Mouse (Mus musculus) monocyte, adult 5-6 weeks (primary cell): ENCODE results near the gene Spon1. TPM values are rescaled to one million over a fixed set of nuclear protein-coding genes. Genes with fewer than 3 reads are reported as not detected.
A peak's percentile ranks its signal among the peaks of the same experiment; 100 is the strongest.

Experiments used
- ATAC-seq: fragments of 153-309, 156-312 bp; replicated peaks from 2 replicates; pipeline ENCODE4 v1.8.0; 2017; ENCODE audit warnings: mild to moderate bottlenecking; ENCODE audit not compliant: low TSS enrichment, insufficient number of reproducible peaks, severe bottlenecking, poor library complexity, low FRiP score
- total RNA-seq: library from RNA; stranded (forward); fragments of 200-1000, 200-491, 200-594 nt; gene quantifications from 3 replicates; pipeline ENCODE4 v1.2.3, GENCODE M21; 2017

The Spon1 gene
- total RNA-seq: 0.10 to 0.11 TPM in 2 of 3 replicates, not detected in the other

DNA sequence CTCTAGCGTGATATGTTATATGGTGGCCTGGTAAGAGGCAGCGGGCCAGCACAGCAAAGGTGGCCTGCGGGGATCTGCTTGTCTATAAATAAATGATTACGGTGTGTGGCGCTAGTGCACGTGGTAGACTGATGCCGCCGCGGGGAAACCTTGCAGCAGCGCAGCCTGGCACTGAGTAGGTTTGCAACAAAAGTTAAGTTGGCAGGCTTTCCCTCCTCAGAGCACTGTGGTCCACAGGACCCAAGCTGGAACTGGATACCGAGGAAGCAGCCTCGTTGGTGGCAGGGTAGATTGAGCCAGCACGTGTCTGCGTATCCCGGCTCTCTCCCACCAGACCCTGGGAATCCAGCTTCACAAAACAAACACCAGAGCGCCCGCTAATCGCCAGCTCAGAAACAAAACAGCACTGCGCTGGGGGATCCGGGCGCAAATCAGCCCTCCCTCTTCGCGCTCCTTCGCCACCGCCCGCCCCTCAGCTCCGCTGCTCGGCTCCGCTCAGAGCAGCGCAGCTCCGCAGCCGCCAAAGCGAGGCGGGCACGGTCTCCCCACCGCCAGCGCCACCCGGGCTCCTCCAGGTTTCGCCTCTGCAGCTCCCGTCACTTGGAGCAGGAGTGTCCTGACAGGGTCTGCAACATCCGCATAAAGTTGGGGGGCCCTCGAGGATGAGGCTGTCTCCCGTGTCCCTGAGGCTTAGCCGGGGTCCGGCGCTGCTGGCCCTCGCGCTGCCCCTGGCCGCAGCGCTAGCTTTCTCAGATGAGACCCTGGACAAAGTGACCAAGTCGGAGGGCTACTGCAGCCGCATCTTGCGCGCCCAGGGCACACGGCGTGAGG lies at the start of gene Spon1:
TSS of gene Spon1 (plus strand) at position 332 of the 831 bp plus-strand sequence.
- no peak for ATAC-seq

DNA sequence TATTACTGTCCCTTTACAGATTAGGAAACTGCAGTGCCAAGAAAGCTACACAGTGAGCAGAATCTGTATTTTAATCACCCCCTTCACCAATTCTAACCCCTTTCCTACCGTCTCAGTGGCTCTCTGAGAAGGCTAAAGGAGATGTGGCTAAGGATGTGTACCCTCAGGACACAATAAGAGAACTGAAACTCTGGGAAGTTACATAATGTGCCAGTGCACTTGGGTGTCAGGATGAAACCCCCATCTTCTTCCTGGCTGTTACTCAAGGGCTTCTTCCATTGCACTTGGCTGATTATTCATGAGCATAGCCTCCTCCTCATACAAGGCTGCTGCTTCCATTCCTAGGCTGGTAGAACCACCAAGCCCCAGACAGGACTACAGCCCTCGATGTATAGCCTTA lies 43.8 kb upstream of the Spon1 start:
- ATAC-seq: peak; percentile 80

- ATAC-seq: no peak
These were observed 41.9 kb upstream of the Spon1 start for GRCm38 (mm10) chr7:113723905-113724304.

DNA sequence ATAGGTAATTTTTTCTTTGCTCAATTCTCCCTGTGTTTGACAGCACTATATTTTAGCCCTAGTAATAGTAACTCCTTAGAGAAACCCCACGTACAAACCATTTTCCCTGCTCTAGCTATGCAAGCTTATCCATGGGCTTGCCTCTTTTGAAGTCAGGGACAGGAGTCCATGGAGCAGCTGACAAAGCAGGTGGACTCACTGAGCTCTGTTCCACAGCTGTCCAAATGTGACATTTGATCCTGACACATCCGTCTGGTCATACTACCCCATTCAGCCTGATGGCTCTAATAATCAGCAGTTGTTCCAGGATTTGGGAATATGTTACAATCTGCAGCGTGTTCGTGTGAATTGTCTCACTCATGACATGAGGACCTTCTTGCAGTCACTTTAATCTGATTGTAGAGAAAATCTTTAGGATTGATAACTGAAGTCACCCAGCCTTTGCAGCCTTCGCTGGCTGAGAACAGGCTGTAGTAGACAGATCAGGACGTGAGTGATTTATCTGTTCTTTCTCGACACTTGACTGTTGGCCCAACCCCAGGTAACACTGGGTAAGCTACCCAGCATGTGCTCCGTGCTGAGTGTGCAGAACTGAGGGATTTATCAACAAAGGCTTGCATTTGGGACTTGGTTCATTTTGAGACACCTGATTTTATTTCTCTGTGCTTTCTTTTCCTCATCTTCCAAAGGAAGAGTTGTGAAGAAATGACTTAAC lies 37.6 kb upstream of the Spon1 start:
- ATAC-seq: no peak

DNA sequence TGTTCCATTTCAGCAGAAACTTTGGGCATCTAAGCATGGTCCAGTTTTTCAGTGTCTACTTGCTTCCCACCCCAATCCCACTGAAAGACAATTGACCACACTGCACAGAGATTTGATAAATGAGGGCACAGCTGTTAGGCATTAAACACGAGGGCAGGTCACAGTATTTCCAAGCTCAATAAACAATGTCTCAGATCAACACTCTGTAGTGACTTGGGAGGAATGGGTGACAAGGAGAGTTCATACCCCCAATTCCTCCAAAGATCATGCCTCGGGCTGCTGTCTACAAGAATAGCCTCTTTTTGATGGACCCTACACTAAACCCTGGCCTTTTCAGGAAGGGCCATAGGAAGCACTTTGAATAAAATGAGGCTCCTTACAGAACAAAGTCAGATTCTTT lies 36.9 kb upstream of the Spon1 start:
- no peak for ATAC-seq

- ATAC-seq: no peak
These were observed 35.2 kb upstream of the Spon1 start for GRCm38 (mm10) chr7:113730406-113731247.

- ATAC-seq: no peak
These were observed 27.9 kb upstream of the Spon1 start for GRCm38 (mm10) chr7:113737790-113738362.

- ATAC-seq: no peak
These were observed 26.6 kb upstream of the Spon1 start for GRCm38 (mm10) chr7:113739181-113739580.

DNA sequence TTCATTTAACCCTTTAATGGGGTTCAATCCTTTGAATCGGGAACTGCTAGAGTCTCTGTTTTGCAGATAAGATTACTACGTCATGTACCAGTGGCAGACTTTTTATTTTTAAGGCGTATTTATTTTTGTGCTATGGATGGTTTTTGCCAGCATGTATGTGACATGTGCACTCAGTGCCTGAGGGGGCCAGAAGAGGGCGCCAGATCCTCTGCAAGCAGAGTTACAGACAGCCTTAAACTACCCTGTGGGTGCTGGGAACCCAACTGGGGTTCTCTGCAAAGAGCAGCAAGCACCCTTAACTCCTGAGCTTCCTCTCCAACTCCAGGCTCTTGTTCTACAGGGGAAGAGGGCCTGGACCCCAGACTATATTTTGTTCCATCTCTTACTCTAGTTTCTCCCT lies 23.2 kb upstream of the Spon1 start:
- ATAC-seq: no peak

DNA sequence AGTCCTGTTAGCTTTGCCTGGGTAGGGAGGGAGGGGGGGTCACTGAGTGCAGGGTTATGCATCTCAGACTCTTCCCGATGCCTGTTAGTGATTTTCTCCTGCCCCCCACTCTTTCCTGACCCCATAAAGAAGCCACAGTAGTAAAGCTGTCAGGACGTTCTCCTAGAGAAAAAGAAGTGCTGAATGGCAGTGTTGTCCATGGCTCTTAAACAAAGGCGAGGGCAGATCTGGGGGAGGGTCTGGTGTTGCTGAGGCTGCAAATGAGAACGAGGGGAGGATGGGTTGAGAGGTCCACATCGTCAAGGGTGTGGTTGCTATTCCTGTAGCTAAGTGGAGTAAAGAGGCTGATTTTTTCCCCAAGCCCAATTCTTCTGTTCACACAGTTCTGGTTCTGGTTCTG lies 21.8 kb upstream of the Spon1 start:
- ATAC-seq: no peak

DNA sequence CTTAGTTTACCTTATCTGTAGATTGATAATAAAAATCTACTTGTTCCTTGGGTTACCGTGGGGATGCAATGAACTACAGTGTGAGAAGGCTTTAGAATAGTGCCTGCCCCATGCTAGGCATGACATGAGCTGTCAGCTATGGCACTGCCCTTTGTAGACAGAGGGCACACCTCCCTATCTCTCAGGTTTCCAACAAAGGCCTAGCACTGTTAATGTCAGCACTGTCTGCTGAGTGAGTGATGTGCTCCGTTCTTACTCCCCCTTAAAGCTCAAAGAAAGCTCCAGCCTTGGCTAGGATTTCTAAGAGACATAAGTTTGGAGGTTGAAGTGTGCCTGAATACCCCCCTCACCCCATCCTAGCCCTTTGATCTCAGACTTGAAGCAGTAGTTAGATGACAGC lies 9.2 kb upstream of the Spon1 start:
- no peak for ATAC-seq

DNA sequence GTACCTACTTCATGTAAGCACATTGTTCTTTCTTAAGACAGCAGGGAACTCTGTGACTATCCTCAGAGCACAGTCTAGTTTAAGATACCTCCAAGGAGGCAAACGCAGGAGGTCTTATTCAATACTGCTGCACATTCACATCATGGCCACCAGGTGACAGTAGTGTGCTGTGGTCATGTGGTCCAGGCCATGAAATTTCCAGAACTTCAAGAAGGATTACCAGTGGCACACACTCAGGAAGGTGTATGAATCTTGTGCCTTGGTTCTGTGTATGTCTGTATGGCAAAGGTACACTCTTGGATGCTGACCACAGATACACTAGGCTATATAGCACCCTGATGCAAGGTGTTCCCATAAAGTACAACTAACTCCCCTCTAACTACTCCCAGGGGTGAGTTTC lies 6.6 kb upstream of the Spon1 start:
- peak; percentile 74 for ATAC-seq

- no peak for ATAC-seq
These were observed 665 bp upstream of the Spon1 start for GRCm38 (mm10) chr7:113765133-113765532.

GRCm38 (mm10) chr7:113766498-113766941 lies 722 bp downstream of the Spon1 start:
- ATAC-seq: no peak

- ATAC-seq: no peak
These were observed 1.7 kb downstream of the Spon1 start for GRCm38 (mm10) chr7:113767546-113767945.

GRCm38 (mm10) chr7:113768174-113768935 lies 2.6 kb downstream of the Spon1 start:
- no peak for ATAC-seq

DNA sequence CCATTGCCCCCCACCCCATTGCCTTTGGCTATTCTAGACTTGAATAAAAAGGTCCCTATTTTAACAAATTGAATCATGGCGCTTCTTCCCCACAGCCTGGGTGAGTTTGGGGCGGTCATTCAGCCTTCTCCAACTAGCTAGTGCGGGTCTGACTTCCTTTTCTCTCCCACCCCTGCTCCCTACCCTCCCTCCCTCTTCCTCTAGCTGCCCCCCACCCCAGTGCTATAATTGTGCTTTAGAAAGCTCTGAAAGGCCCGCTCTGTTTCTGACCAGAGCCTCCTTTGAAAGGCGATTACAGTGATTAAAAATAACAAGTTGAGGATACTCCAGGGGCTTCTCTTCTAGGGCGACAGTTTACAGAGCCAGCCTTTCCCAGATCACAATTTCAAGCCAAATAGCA lies 3.5 kb downstream of the Spon1 start:
- ATAC-seq: no peak

GRCm38 (mm10) chr7:113772135-113772534 lies 6.3 kb downstream of the Spon1 start:
- no peak for ATAC-seq
